Mouse (Mus musculus) CD8-positive naive resting alpha-beta T cell, adult 2 months (primary cell): ENCODE data around the gene Actn3.
A peak's percentile ranks its signal among the peaks of the same experiment; 100 is the strongest.
"Not testable (repeated sequence)": the region's sequence is repeated elsewhere in the genome, so short reads cannot be mapped to it uniquely, and the experiment has no call there.

ENCODE experiments used
- DNase-seq, 2 experiments: peaks; one replicate each; pipeline ENCODE4 v3.0.0; 2022; ENCODE audit warnings: low read depth in 2 of 2, low spot score in 2 of 2

Gene Actn3

DNA sequence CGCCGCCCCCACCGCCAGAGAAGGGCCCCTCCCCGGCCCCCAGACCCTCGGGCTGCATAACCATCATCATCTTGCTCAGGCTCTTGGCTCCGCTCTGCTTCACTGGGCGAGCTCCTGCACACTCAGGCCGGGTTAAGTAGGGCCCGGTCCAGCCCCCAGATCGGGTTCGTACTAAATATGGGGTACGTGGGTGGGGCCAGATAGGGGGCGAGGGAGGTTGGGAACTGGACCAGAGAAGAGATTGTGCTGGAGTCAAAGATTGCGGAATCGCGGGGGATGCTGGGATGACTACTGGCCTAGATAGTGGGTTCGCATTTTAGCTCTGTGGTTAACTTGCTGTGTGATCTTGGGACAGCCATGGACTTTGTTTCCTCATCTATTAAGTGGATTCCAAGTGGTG lies at the start of gene Actn3:
TSS of gene Actn3 (minus strand) at position 125 of the 400 bp plus-strand sequence.
- DNase-seq: no peak

DNA sequence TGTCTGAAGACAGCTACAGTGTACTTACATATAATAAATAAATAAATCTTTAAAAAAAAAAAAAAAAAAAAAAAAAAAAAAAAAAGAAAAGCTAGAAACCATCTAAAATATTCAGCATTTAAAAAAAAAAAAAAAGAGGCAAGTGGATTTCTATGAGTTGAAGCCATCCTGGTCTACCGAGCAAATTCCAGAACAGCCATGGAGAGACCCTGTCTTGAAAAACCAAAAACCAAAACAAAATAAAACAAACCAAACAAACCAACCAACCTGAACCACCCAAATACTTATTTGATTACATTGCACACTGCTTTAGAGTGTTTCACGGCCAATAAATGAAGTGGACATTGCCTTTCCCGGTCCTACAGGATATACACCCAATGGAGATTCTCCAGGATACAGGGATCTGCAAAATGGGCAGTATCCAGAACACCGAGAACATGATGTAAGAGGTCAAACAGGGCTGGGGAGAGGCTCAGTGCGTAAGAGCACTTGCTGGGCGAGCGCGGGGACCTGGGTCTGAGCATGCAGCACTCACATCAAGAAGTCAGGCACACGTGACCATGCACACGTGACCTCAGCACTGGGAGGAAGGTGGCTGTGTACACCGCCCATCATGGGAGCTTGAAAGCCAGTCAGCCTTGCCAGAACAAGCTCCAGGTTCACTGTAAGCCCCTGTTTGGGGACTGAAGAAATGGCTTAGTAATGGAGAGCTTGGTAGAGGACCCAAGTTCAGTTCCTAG lies 47.6 kb upstream of the Actn3 start:
- no peak for DNase-seq

DNA sequence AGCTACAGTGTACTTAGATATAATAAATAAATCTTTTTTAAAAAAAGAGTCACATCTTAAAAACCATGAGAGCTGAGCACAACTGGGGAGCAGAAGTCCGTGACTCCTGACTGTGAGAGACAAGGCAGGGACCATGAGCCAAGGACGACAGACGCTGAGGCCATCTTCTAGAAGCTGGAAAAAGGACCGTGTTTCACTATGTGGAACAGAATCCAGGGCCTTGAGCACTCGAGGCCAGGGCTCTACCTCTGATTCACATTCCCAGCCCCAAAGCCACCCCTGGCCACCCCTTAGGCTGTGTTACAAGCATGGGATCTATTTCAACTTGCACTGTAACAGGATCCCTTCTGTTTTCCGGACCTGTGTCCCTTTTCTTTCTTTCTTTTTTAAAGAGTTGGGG lies 41.9 kb upstream of the Actn3 start:
- DNase-seq: no peak

DNA sequence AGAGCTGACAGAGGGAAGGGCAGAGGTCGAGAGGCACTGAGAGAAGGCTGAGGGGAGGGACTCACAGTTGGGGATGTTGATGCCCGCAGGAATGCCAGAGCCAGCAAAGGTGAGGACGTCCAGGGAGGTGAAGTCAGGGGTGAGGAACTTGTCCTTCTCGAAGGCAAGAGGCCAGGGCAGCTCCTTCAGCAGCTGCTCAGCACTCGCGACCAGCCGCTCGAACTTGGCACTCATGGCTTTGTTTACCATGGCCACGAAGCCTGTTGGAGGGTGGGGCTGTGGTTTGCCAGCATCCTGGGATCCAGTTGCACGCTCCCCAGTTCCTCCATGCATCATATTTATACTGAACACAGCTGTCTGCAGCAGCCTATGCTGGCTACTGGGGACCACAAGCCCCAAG lies 39.1 kb upstream of the Actn3 start:
- no peak for DNase-seq

DNA sequence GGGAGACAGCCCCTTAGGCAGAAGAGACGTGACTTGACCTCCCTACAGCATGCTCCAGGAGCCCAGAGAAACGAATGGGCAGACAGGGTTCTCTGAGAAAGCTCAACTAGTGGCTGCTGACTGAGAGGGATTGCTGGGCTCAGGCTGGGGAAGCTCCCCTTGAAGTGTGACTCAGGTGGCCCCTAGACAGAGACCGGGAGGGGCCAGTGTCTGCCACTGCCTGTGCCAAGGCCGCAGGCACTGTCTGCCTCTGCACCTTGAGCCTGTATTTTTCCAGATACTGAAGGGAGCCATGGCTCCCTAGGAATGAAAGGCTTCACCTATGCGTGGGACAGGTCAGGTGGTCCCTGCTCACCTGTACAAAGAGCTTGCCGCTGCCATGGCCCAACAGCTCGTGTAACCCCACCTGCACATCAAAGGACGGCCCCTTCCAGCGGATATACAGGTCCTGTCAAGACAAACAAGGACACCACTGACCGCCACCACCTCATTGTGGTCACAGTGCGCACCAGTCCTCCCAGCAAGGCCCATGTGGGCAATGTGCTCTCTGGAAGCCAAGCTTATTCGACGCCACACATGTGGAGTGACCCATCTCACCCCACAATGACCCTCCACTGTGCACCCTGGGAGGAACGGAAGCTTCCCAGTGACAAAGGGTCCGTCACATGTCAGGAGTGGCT lies 38.4 kb upstream of the Actn3 start:
- no peak for DNase-seq

DNA sequence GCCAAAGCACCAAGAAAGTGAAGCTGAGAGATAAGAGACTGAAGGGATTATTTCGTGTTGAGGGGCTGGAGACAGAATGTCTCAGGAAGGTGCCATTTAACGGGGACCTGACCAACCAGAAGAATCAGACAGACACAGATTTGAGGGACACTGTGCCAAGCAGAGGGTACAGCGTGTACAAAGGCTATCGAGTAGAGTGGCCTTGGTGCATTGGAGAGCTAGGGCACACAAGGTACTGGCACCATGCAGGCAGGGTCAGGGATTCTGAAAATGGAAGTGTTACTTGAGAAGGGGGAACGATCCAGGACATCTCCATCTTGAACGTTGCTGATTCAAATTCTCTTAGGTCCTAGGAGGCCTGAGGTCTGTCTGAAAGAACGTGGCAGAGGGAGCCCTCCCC lies 31.7 kb upstream of the Actn3 start:
- no peak for DNase-seq

DNA sequence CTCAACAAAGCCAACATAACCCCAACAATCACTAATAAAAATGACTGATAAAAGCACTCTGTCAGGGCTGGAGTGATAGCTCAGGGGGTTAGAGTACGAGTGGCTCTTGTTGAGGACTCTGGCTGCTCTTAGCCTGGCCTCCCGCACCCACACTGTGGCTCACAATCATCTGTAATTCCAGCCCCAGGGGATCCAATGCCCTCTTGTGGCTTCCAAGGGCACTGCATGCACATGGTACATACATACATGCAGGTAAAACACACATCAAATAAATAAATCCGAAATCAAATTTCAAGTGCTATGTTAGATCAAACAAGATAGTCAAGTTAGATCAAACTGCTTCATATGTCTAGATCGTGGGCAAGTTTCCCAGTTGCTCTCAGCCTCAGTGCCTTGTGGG lies 30.4 kb upstream of the Actn3 start:
- DNase-seq: peak in 1 of 2 experiments; percentile 16

DNA sequence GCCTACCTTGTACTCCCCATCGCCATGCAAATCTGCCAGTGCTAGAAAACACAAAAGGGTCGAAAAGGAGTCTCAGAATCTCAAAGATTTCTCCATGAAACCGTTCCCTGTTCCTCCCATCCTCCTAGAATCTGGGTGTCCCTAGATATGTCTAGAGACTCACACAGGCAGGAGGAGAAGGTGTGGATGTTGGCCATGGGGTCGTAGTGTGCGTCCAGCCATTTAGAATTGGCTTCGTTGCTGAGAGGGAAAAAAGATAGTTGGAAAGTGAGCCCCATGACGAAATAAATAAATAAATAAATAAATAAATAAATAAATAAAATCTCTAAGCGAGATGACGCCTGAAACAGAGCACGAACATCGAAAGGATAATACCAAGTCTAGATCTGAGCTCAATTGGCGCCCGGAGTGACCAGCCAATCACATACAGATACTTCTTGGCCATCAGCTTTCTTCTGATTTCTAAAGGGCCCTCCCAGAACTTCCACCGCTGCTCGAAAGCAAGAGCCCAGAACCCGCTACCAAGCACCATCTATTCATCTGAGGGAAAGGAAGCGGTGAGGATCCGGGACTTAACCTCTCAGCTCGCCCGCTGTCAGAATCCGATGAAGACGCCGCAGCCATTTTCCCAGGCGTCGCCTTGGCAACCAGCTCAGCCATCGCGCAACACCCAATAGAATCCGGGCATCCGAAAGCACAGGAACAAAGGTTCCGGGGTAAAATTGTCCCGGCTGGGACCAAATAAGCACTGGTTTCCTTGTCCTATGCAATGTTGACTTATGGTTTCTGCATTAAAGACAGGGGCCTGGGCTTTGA lies 28.5 kb upstream of the Actn3 start, which contains the start of gene Bbs1:
TSS of gene Bbs1 (minus strand) at position 650 of the 816 bp plus-strand sequence.
- peak; percentile 64 to 70 for DNase-seq

DNA sequence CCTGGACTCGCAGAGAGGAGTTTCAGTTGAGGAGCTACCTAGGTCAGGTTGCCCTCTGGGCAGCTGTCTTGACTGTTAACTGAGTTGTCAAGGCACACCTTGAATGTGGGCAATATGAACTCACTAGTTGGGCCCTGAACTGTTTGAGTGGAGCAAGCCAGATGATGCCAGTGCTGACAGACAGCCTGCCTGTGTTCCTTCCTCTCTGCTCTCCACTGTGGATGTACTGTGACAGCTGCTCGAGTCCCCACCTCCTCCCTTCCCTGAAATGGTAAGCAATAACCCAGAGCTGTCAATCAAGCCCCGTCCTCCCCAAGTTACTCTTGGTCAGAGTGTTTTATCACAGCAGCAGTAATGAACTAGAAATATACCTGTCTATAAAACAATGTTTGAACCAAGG lies 22.2 kb upstream of the Actn3 start:
- no peak for DNase-seq

DNA sequence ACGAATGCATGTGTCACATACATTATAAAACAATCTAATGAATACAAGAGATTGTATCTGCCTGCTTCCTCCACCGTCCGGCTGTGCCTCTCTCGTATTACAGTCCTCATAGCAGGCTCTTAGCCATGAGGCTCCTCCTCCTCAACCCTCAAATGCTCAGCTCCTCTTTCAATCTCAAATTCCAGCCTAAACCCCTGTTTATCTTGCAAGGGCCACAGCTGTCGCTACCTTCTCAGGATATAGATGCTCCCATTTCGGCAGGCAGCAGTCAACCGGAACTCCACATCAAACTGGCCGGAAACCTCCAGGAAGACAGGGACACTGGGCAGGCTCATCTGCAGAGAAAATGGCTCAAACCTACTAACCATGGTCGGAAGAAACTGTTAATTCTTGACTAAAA lies 21.3 kb upstream of the Actn3 start:
- no peak for DNase-seq

DNA sequence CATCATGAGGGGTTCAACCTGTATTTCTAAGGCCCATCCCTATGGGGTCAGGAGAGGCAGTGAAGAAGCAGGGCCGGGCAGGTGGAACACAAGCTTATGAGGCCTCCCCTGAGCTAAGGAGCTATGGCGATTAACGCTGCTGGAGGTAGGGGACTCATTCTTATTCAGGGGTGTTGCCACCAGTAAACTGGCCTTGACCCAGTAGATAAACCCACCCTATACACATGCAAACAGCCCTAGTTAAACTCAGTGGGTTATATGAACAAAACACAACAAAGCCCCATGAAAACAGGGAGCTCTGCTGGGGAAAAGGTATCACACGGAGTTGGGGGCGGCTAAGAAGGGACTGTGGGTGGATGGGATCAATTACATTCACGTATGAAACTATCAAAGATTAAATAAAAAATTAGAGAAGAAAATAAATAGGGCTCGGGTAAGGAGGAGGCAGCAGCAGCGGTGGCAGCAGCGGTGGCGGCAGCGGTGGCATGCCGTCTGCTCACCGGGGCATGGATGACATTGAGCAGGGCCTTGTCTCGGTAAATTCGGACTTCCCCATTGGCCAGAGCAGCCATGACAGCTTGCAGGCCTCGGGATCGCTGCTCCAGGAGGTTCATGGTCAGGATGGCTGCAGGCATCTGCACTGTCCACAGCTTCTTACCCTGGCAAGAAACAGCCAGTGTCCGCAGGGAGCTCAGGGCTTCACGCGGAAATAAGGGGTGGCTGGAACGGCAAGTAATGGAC lies 19.2 kb upstream of the Actn3 start:
- no peak for DNase-seq

DNA sequence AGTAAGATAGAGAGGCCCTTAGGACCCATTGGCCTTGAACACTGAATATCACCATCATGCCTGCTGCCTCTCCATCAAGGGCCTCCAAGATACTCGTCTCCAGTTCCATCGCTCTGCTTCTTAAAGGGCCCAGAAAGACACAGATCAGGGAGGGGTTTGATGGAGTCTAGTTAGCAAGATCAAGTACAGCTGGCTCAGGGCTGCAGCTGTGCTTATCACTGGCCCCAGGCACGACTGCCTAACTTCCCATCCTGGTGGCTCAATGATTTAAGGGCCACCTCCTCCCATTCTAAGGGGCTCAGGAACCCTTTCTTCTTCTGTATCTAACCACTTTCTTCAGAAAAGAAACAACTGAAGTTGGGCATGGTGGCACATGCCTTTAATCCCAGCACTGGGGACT lies 14.1 kb upstream of the Actn3 start:
- DNase-seq: no peak

DNA sequence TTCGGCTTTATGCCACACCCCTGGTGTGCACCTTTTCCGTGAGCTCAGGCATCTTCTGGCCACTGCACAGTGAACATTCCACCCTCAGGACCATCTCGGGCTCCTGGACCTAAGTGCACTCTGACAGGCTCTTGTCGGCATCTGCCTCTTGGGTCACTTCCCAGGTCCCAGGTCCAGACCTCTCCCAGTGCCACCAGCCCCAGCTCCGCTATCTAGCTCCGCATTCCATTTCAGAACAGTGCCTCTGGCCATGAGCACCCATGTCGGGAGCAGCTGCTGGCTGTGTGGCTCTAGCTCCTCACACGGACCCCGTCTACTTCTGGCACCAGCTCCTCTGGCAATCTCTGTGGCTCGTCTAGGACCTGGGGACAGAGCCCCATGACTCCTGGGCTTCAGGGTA lies 12.1 kb upstream of the Actn3 start:
- no peak for DNase-seq

DNA sequence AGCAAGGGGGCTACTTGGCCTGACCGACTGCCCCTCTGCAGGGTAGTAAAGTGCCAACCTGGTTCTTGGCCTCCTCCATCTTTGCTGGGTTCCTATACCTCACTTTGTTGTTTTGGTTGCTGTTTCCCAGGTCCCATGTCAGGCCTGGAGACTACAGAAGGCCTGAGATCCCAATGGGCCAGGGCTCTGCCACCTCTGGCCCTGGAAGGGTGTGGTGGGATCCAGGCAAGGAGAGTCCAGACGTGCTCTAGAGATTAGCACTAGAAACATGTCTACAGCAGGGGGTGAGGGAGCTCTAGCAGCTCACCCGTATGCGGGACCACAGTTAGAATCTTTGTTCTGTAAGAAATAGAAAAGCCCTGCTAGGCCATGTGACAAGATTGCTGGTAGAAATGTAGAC lies 6.3 kb upstream of the Actn3 start:
- no peak for DNase-seq

DNA sequence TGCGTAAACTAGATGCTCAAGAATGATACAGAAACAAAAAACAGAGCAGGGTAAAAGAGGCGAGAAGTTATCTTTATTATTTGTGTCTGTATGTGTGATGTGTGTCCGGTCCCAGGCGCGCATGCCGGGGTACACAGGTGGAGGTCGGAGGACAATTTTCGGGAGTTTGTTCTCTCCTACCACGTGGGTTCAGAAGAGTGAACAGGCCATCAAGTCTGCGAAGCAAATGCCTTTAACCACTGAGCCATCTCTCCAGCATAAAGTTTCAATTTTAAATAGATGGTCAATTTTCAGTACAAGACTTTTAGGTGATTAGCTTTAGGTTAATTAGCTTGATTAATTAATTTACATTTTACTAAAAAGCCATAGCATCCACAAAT lies 1.6 kb upstream of the Actn3 start:
- DNase-seq: no peak

DNA sequence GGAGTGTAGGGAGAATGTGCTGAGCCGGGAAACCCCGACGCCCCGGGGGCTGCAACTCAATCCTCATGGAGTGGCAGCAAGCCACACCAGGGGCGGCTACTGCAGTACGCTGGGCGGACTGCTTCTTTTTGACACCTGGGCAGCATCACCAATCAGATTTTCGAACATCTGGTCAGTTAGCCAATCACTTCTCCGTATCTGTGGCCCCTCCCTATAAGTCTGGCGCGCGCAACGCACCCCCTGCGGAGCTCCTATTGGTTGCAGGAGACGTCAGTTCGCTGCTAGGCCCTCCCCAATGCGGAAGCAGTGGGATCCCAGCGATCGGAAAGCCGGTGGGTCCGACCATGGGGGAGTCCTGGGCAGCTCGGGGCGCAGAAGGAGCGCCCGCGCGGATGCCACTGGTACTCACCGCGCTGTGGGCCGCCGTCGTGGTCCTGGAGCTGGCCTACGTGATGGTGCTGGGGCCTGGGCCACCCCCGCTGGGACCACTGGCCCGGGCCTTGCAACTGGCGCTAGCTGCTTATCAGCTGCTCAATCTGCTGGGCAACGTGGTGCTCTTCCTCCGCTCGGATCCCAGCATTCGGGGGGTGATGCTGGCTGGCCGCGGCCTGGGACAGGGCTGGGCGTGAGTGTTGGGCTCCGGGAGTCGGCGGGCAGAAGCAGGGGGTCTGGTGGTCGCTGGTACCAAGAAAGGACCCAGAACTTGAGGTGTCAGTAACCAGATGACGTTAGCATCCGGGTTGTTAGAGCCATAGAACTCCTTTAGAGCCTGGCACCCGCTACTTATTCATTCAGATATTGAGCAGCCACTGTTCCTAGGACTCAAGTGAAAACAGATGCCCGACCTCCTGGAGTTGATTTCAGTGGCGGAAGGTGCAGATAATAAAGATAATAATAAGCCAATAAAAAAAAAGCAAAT lies 955 bp upstream of the Actn3 start, which contains the start of gene Zdhhc24:
TSS of gene Zdhhc24 (plus strand) at position 264 of the 919 bp plus-strand sequence.
- DNase-seq: peak; percentile 88 to 91

DNA sequence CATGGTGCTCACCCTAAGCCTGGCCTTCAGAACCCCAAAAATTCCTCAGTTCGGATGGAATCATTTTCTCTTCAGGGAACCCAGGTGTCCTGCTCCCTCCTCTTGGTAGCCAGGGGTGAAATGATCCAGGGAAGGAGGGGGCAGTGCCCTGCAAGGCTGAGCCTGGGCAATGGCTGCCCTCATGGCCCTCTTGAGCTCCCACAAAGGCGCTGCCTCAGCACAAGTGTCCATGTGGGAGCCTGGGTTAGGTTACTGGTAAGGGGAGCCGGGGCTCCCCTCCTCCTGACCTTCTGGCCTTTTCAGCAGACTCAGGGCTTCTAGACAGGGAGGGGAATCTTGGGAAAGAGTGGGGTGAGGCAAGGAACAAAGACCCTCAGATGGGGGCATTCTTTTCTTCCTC lies 954 bp downstream of the Actn3 start:
- DNase-seq: no peak

DNA sequence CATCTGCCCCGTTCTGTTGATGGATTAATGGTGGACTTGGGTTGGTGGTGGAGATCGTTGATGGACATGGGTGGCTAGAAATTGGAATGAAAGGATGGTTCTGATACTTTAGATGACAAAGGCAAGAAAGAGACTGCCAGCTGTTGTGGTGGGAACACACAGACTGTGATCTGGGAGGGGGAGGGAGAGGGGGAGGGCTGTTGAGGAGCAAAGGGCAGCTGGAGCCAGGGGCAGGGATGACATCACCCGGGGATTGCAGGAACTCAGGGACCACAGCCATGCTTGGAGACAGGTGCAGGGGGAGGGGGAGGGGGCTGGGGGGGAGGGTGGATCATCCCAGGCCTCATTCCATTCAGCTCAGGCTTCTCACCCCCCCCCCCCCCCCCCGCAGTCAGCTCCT lies 1.5 kb downstream of the Actn3 start:
- DNase-seq: no peak

DNA sequence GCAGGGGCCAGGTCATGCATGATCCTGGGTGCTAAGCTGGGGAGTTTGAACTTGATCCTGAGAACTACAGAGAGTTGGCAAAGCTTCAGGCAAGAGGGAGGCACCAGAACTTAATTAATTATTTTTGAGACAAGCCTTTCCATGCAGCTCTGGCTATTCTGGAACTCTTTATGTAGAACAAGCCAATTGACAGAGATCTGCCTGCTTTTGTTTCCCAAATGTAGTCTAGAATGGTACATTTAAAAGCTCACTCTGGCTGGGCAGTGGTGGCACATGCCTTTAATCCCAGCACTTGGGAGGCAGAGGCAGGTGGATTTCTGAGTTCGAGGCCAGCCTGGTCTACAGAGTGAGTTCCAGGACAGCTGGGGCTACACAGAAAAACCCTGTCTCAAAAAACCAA lies 3.1 kb downstream of the Actn3 start:
- not testable (repeated sequence) for DNase-seq

DNA sequence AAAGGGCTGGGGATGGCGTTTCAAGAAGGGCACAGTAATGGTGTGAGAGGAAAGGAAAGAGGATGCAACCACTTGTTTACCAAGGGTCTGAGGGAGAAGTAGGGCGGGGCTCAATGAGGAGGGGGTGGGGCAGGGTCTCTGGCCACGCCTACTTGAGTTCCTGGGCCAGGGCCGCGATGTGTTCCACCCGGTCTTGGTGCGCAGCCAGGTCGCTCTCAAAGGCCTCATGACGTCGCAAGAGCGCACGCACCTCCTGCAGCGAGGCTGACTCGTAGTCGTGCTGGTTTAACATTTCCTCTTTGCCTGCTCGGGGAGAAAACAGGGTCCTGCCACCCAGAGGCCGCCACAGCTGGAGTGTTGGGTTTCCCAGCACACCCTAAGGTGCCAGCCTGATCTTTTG lies 12.6 kb downstream of the Actn3 start:
- DNase-seq: no peak
